Mouse (Mus musculus): ENCODE measurements around the gene Tomm20. TPM values are rescaled to one million over a fixed set of nuclear protein-coding genes. Genes with fewer than 3 reads are reported as not detected.
"Not testable (repeated sequence)": the region's sequence is repeated elsewhere in the genome, so short reads cannot be mapped to it uniquely, and the experiment has no call there.

Tomm20 gene
- total RNA-seq, 2 experiments from 2014 or later = 93.5 to 97.6 TPM

- DNase-seq = no peak
Observed at GRCm38 (mm10) chr8:126883752-126884151, 61.9 kb downstream of the Tomm20 start.

- DNase-seq = not testable (repeated sequence)
Observed at GRCm38 (mm10) chr8:126882586-126882985, 63.1 kb downstream of the Tomm20 start.

GRCm38 (mm10) chr8:126881641-126882140 is 64.0 kb downstream of the Tomm20 start:
- DNase-seq = no peak

Other genes with a start within 250 kb of the Tomm20 start
- gene Rbm34, start 25.2 kb upstream of the Tomm20 start, total RNA-seq (2021) = 1 to 10 TPM; 3.3 to 4.2 TPM
- gene Pard3, start 118.0 kb upstream of the Tomm20 start, total RNA-seq (2021) = 10 to 100 TPM; 29.3 to 31.8 TPM

All from heart, adult 18-20 months (tissue).